Mouse (Mus musculus) C2C12 (cell line): Measurements from ENCODE around the gene Hs3st3b1.

Experiments
- CEBPB ChIP-seq: IDR thresholded peaks from one replicate; pipeline ENCODE4 v1.6.1; 2011; ENCODE audit warnings: low read depth, mild to moderate bottlenecking, control low read depth, moderate library complexity
- CTCF ChIP-seq: IDR thresholded peaks from one replicate; pipeline ENCODE4 v1.5.1; 2011; ENCODE audit not compliant: control insufficient read depth, insufficient read depth, insufficient read length
- MAX ChIP-seq: IDR thresholded peaks from one replicate; pipeline ENCODE4 v1.6.1; 2011; ENCODE audit warnings: mild to moderate bottlenecking, control low read depth
- USF1 ChIP-seq: IDR thresholded peaks from one replicate; pipeline ENCODE4 v1.6.1; 2011; ENCODE audit warnings: low read depth, mild to moderate bottlenecking, control low read depth, moderate library complexity

- TF ChIP-seq USF1 (no peak), CEBPB (no peak), CTCF (no peak), MAX (no peak)
Measured at GRCm38 (mm10) chr11:63922091-63922621, at the start of gene Hs3st3b1.
